Comparison of ENCODE assay signal across 9 mouse cellular contexts in the genomic region with DNA sequence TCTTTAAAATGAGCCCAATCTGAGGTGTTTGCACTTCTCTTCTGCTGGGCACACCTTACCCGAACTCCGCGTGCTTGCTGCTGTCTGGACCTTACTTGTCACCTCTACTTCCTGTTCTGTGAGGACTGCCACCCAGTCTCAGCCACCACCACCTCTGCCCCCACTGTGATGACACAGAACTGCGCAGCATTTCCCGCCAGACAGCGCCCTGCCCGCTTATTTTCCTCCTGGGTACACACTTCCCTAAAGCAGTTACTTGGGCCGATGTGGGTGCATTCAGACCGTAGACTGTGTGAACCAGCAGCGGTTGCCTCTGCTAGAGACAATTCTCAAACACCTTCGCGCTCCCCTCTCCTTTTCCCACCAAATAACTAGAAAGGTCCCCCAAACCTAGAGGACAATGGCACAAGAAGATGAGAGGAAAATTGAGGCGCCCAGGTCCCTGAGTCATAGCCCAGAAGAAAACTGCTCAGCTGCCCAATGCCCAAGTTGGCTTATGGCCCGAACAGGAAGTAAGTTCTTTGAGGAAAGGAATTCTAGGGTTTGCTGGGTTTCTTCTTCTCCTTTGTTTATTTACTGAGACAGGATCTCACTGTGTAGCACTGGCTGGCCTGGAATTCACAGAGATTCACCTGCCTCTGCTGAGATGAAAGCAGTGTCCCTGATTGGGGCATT. TPM values are rescaled to one million over a fixed set of nuclear protein-coding genes. Genes with fewer than 3 reads are reported as not detected.
DNase-seq lines count a peak whose midpoint lies in the region; ATAC-seq and TF ChIP-seq lines count a peak whose summit lies in the region.
"Had no signal": no experiment of that assay in that cellular context is flagged by ENCODE, and none has a peak within 500 bp of the region (broad histone marks: within the 10 kb centered on the region; RNA-seq: fewer than 3 reads in every experiment).

No protein-coding gene starts in this region.

- no peaks in the 10 kb centered on the region for H3K9me3 ChIP-seq in forebrain, embryonic 11.5 days (ENCODE audit: control insufficient read depth, low read length)

- H3K4me1 ChIP-seq in thymus, adult 2 months (replicated peaks; ENCODE audit: control insufficient read depth, insufficient read depth, low read length) = peaks cover 10% of the 10 kb centered on the region
- H3K4me1 ChIP-seq in forebrain, embryonic 11.5 days (replicated peaks; ENCODE audit: control insufficient read depth, insufficient read depth, low read length) = no peaks in the 10 kb centered on the region

- 8% methylated on average over 14 of the region's 14 CpGs for WGBS in thymus, adult 2 months
- WGBS in forebrain, embryonic 11.5 days = 83% methylated on average over 14 of the region's 14 CpGs

- ATAC-seq in forebrain, embryonic 11.5 days (replicated peaks; ENCODE audit: low FRiP score) = no peak

- peak overlapping the region; percentile 4; the same call in 1 of the 2 replicates for H3K4me3 ChIP-seq in thymus, adult 2 months (ENCODE audit: control insufficient read depth, insufficient read depth, low read length)
- H3K4me3 ChIP-seq in forebrain, embryonic 11.5 days (ENCODE audit: low read depth, low read length) = no peak overlapping the region

- no peak overlapping the region for H3K4me2 ChIP-seq in forebrain, embryonic 11.5 days (ENCODE audit: low read depth, low read length, severe bottlenecking)

- TF ChIP-seq POLR2A in thymus, adult 2 months (IDR thresholded peaks at IDR 0.05; ENCODE audit: control insufficient read depth, extremely low read depth, insufficient read depth, low read length, poor library complexity) = peak; percentile 27; the same call in 1 of the 2 replicates

- peak; percentile 63 for DNase-seq in layer of hippocampus, adult 9-11 months
- DNase-seq in layer of hippocampus, adult 18-20 months (ENCODE audit: low spot score in 2 of 2) = no peak
- peak; percentile 28 to 53 for DNase-seq in heart, adult 9 months (ENCODE audit: low spot score in 2 of 2)
- peak; percentile 52 for DNase-seq in lung, postnatal 14 days
- peak; percentile 73 for DNase-seq in thymus, adult 2 months
- no peak for DNase-seq in forebrain, embryonic 11.5 days (ENCODE audit: low spot score)
- no peak for DNase-seq in embryo, embryonic 9.5 days (ENCODE audit: extremely low spot score)
- DNase-seq in right cerebral cortex, postnatal 36 days (ENCODE audit: low spot score in 2 of 2) = no peak

- no peaks in the 10 kb centered on the region for H3K27me3 ChIP-seq in thymus, adult 2 months (ENCODE audit: control insufficient read depth, insufficient read depth, low read length)
- no peaks in the 10 kb centered on the region for H3K27me3 ChIP-seq in forebrain, embryonic 11.5 days (ENCODE audit: control insufficient read depth, insufficient read depth, low read length)

- H3K27ac ChIP-seq in thymus, adult 2 months (ENCODE audit: control insufficient read depth, insufficient read depth, low read length) = peak overlapping the region; percentile 44; the same call in 1 of the 2 replicates
- H3K27ac ChIP-seq in forebrain, embryonic 11.5 days (ENCODE audit: low read depth, low read length) = no peak overlapping the region

- no peaks in the 10 kb centered on the region for H3K36me3 ChIP-seq in thymus, adult 2 months (ENCODE audit: control insufficient read depth, insufficient read depth, low read length)
- no peaks in the 10 kb centered on the region for H3K36me3 ChIP-seq in forebrain, embryonic 11.5 days (ENCODE audit: control insufficient read depth, insufficient read depth, low read length)

- no peak overlapping the region for H3K9ac ChIP-seq in forebrain, embryonic 11.5 days (ENCODE audit: low read length)

- TF ChIP-seq CTCF in thymus, adult 2 months (IDR thresholded peaks at IDR 0.05; ENCODE audit: borderline replicate concordance, control insufficient read depth, extremely low read depth, insufficient read depth, low read length, poor library complexity) = no peak

RNA-seq across cellular contexts. Expression of a gene that starts 12.8 kb away (rescaled TPM):
- not detected for total RNA-seq in layer of hippocampus, adult 18-20 months (2021)
- polyA plus RNA-seq in thymus, adult 2 months (2012; rRNA removed) = not detected in 2 replicates
- polyA plus RNA-seq in forebrain, embryonic 11.5 days (2014; fragmentation: Nextera tagmentation; extraction: Ambion mirVana) = not detected in 2 replicates
- polyA plus RNA-seq: gonadal fat pad, adult 2 months had no signal

RNA-seq across cellular contexts. Expression of a gene that starts 15.0 kb away (rescaled TPM):
- 1 to 10 TPM in 1 of 2 experiments, under 1 TPM in 1; 0.58 to 1.0 TPM for total RNA-seq in layer of hippocampus, adult 18-20 months (2021)
- 9.6 and 11.0 TPM in 2 replicates for polyA plus RNA-seq in thymus, adult 2 months (2012; rRNA removed)
- polyA plus RNA-seq in forebrain, embryonic 11.5 days (2014; fragmentation: Nextera tagmentation; extraction: Ambion mirVana) = 41.1 and 41.7 TPM in 2 replicates

Comparison
In these comparisons a context has a peak if more than half of its experiments do, and no peak if none do; other contexts are left out.
1. DNase-seq: peak in layer of hippocampus, adult 9-11 months (single experiment), heart, adult 9 months (2 of 2), lung, postnatal 14 days (single experiment) and thymus, adult 2 months (single experiment); none in layer of hippocampus, adult 18-20 months (0 of 2), forebrain, embryonic 11.5 days (single experiment), embryo, embryonic 9.5 days (single experiment) and right cerebral cortex, postnatal 36 days (0 of 2).